8 mouse cellular contexts compared by ENCODE assay signal in genomic region chr10:122985515-122986319, GRCm38 (mm10).
DNase-seq lines count a peak whose midpoint lies in the region; ATAC-seq lines count a peak whose summit lies in the region.

No protein-coding gene starts in this region.

- H3K27ac ChIP-seq in intestine, embryonic 16.5 days (ENCODE audit: low read length): peak overlapping the region; percentile 99
- peak overlapping the region; percentile 100 for H3K27ac ChIP-seq in limb, embryonic 10.5 days
- H3K27ac ChIP-seq in midbrain, embryonic 11.5 days (ENCODE audit: low read depth, low read length): peak overlapping the region; percentile 99

- peak overlapping the region; percentile 90 for H3K4me3 ChIP-seq in intestine, embryonic 16.5 days (ENCODE audit: low read length)
- H3K4me3 ChIP-seq in limb, embryonic 10.5 days: peak overlapping the region; percentile 93
- H3K4me3 ChIP-seq in midbrain, embryonic 11.5 days (ENCODE audit: low read depth, low read length): peak overlapping the region; percentile 89

- no peaks in the 10 kb centered on the region for H3K9me3 ChIP-seq in intestine, embryonic 16.5 days (ENCODE audit: control insufficient read depth, low read length)
- H3K9me3 ChIP-seq in limb, embryonic 10.5 days (replicated peaks): no peaks in the 10 kb centered on the region
- H3K9me3 ChIP-seq in midbrain, embryonic 11.5 days (ENCODE audit: control insufficient read depth, low read length): no peaks in the 10 kb centered on the region

- H3K36me3 ChIP-seq in intestine, embryonic 16.5 days (ENCODE audit: control insufficient read depth, insufficient read depth, low read length): peaks cover 8% of the 10 kb centered on the region; the same call in 1 of the 2 replicates
- peaks cover 33% of the 10 kb centered on the region for H3K36me3 ChIP-seq in limb, embryonic 10.5 days
- peaks cover 1% of the 10 kb centered on the region; the same call in 1 of the 2 replicates for H3K36me3 ChIP-seq in midbrain, embryonic 11.5 days (ENCODE audit: control insufficient read depth, insufficient read depth, low read length)

- H3K4me2 ChIP-seq in intestine, embryonic 16.5 days (ENCODE audit: low read depth, low read length): peak overlapping the region; percentile 62
- H3K4me2 ChIP-seq in midbrain, embryonic 11.5 days: peak overlapping the region; percentile 68

- peak; percentile 64 for DNase-seq in adrenal gland, adult 8-10 months
- peak; percentile 92 for DNase-seq in embryo, embryonic 11 days
- peak; percentile 81 to 83 for DNase-seq in gastrocnemius, postnatal 36 days
- DNase-seq in limb, embryonic 10.5 days (ENCODE audit: low spot score): peak; percentile 92
- peak; percentile 98 for DNase-seq in midbrain, embryonic 11.5 days (ENCODE audit: low spot score, missing footprints)
- peak; percentile 54 to 72 for DNase-seq in right cerebral cortex, postnatal 36 days (ENCODE audit: low spot score in 2 of 2)
- peak; percentile 79 for DNase-seq in urinary bladder, postnatal 4 days (ENCODE audit: low spot score in 2 of 2)

- no peaks in the 10 kb centered on the region for H3K27me3 ChIP-seq in intestine, embryonic 16.5 days (replicated peaks; ENCODE audit: control insufficient read depth, insufficient read depth, low read length)
- no peaks in the 10 kb centered on the region for H3K27me3 ChIP-seq in limb, embryonic 10.5 days (ENCODE audit: low read depth, poor library complexity, severe bottlenecking)
- no peaks in the 10 kb centered on the region for H3K27me3 ChIP-seq in midbrain, embryonic 11.5 days (ENCODE audit: control insufficient read depth, insufficient read depth, low read length)

- intact Hi-C loops in gastrocnemius, postnatal 36 days (cut with DNase I): no loop called here

- ATAC-seq in intestine, embryonic 16.5 days: peak; percentile 92
- peak; percentile 93 for ATAC-seq in midbrain, embryonic 11.5 days (ENCODE audit: low FRiP score)

- H3K9ac ChIP-seq in intestine, embryonic 16.5 days (ENCODE audit: low read depth, low read length): peak overlapping the region; percentile 99
- peak overlapping the region; percentile 100 for H3K9ac ChIP-seq in midbrain, embryonic 11.5 days (ENCODE audit: low read length)

- peaks cover 21% of the 10 kb centered on the region for H3K4me1 ChIP-seq in intestine, embryonic 16.5 days (ENCODE audit: control insufficient read depth, insufficient read depth, low read length)
- peaks cover 34% of the 10 kb centered on the region for H3K4me1 ChIP-seq in limb, embryonic 10.5 days
- H3K4me1 ChIP-seq in midbrain, embryonic 11.5 days (ENCODE audit: control insufficient read depth, insufficient read depth, low read length): peaks cover 18% of the 10 kb centered on the region

- WGBS in intestine, embryonic 16.5 days: under 1% methylated on average over 58 of the region's 115 CpGs
- under 1% methylated on average over 90 of the region's 115 CpGs for WGBS in limb, embryonic 10.5 days
- WGBS in midbrain, embryonic 11.5 days: under 1% methylated on average over 89 of the region's 115 CpGs

Comparison
In these comparisons a context has a peak if more than half of its experiments do, and no peak if none do; other contexts are left out.
1. Peak in every context shown above with its lines: DNase-seq, ATAC-seq, H3K4me3 ChIP-seq and H3K27ac ChIP-seq.